Mouse (Mus musculus) spleen, embryonic (tissue): ENCODE data around the gene Mst1.

ENCODE experiments used
- CTCF ChIA-PET: fragments of 350-600 bp; sonication (Branson Sonifier 250); formaldehyde crosslinking; loops from one replicate; lab custom pipeline; 2022; lab: Charles Lee

Mst1 gene

GRCm38 (mm10) chr9:108095518-108095917, 15.3 kb downstream of the Mst1 start:
- CTCF ChIA-PET: interaction anchor here (0.6 to 0.9 kb wide), 4 partner anchors 17 to 231 kb away, joined by 3 to 8 read pairs (median 3); no protein-coding TSS in a partner anchor

- CTCF ChIA-PET: interaction anchor here (0.6 kb wide), 2 partner anchors 18 to 81 kb away, joined by 3 read pairs; no protein-coding TSS in a partner anchor
Measured at GRCm38 (mm10) chr9:108095949-108096712, 15.9 kb downstream of the Mst1 start.

DNA sequence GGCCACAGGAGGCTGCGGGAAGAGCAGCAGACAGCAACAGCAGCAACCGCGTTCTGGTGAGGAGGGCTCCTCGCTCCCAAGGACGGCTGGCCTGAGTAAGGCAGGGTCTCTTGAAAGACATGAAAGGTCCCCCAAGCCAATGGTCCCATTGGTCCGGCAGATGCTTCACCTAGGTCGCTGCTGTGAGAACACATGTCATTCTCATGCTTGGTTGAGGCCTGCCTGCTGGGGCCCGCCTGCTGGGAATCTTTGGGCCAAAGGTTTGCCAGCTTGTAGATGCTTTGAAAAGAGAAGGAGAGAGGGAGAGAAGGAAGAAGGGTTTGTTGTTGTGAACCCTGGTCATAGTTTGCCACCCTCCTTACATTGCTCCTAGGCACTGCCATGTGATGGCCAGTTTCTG, 19.4 kb downstream of the Mst1 start:
- CTCF ChIA-PET: no interaction called here

- CTCF ChIA-PET: no interaction called here
Measured at GRCm38 (mm10) chr9:108104766-108105548, 24.7 kb downstream of the Mst1 start.

- CTCF ChIA-PET: no interaction called here
Measured at GRCm38 (mm10) chr9:108105549-108105863, 25.3 kb downstream of the Mst1 start.

- CTCF ChIA-PET: no interaction called here
Measured at GRCm38 (mm10) chr9:108106090-108106489, 25.9 kb downstream of the Mst1 start.

DNA sequence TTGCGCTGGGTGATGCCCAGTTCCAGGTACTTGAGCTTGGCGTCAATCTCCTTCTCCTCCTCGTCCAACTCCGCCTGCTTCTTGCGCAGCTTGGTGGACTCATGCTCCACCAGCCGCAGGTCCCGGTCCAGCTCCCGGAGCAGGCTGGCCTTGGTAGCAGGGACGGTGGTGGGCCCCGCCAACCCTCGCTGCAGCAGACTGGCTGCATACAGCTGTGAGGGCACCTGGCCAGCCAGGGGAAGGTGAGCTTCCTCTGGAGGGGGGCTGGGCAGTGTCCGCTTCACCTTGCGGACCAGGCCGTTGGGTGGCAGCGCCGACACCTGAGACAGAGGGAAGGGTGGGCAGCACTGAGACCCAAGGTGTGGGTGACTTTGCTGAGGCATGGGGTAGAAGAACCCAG, 27.6 kb downstream of the Mst1 start:
- CTCF ChIA-PET: no interaction called here

GRCm38 (mm10) chr9:108110160-108110559, 29.9 kb downstream of the Mst1 start:
- CTCF ChIA-PET: no interaction called here

DNA sequence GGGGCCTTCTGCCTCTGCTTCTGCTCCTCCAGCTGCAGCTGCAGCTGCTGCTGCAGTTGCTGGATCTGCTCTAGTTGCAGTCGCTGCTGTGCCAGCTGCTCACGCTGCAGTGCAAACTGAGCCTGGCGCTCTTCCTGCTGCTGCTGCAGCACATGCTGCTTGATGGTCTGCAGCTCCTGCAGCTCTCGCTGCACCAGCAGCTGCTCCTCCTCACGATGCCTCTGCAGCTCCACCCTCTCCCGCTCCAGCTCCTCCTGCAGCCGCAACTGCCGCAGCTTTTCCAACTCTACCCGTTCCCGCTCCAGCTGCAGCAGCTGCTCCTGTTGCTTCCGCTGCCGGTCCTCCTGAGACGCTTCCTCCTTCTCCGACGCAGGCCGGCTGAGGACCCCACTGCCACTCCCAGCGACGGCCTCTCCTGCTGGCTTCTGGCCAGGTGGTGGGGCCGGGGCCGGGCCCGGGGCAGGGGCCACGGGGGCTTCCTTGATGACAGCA, 30.9 kb downstream of the Mst1 start:
- CTCF ChIA-PET: no interaction called here

DNA sequence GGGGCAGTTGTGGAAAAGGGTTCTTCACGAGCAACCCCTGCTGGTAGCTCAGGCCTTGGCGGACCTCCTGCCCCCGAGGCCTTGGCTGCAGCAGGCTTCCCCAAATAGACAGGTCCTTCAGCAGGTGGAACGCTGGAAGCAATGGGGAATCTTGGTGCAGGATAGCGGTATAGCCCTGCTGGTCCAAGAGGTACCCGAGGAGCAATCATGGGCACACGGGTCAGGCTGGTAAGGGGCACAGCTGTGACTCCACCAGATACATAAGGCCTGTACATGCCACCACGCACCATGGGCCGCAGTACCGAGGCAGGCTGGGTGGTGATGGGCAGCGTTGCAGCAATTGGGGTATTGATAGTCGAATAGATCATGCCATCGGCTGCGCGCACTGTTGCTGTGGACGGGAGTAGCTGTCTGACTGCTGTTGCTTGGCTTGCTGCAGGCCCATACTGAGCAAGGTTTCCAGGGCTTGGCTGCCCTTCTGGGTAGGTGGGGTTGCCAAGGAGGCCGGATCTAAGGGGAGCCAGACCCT, 31.4 kb downstream of the Mst1 start:
- CTCF ChIA-PET: no interaction called here

DNA sequence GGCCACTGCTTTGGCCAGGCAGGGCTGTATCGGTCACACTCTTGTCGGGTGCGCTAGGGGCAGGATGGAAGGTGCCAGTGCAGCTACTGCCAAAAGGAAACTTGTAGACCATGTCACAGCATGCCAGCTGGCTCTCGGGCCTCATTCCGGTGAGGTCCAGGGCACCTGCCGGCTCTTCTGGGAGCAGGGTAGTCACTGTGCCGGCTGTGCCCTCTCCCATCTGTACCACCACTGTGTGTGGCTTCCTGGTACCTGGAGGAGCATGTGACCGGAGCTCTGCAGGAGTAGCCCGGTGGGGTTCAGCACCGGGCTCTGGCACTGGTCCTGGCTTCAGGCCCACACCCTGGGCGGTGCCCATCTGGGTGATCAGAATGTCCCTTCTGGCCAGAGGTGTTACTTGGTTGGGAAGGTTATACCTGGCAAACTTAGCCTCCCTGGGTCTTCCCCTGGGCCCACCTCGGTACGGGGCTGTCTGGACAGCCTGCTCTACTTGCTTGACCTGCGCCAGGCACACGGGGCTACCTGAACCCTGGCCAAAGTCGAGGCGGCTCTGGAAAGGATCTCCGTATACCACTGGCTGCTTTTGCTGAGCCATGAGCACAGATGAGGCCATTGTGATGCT, 32.6 kb downstream of the Mst1 start:
- CTCF ChIA-PET: no interaction called here

- CTCF ChIA-PET: no interaction called here
Measured at GRCm38 (mm10) chr9:108115290-108116077, 35.2 kb downstream of the Mst1 start.

DNA sequence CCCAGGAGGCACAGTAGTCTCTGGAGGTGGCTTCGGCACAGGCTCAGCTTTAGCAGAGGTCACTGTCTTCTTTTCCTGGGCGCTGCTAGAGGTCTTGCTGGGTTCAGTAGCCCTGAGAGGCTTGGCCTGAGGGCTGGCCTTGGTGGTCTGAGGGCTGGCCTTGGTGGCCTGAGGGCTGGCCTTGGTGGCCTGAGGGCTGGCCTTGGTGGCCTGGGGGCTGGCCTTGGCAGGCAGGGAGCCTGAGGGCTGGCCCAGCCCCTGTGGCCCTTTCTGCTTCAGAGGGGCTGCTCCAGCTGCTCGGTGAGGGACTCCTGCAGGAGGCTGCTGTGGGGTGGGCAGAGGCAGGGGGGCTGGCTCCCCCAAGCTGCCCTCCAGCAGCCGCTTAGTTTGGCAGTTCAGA, 36.9 kb downstream of the Mst1 start:
- CTCF ChIA-PET: no interaction called here

DNA sequence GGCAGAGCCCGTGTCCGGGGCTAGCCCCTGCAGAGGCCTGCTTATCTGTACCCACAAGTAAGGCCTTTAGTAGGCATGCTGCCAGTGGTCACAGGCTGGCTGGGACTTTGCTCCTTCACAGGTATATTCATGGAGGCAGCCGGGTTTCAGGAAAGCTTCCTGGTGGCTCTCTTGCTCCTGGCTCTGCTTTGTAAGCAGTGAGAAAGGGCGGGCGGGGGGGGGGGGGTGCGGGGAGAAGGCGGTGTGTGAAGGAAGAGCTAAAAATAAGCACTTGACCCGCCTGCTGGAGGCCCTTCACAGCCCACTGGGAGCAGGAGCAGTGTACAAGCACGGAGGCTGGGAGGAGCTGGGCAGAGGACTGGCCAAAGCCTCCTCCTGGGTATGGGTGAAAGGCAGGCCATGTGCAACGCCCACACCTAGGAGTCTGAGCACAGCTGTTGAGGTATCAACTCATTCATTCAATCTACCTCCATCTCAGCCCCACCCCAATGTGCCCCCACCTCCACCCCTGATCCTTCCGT, 39.7 kb downstream of the Mst1 start:
- CTCF ChIA-PET: no interaction called here

GRCm38 (mm10) chr9:108120671-108121070, 40.4 kb downstream of the Mst1 start:
- CTCF ChIA-PET: no interaction called here

DNA sequence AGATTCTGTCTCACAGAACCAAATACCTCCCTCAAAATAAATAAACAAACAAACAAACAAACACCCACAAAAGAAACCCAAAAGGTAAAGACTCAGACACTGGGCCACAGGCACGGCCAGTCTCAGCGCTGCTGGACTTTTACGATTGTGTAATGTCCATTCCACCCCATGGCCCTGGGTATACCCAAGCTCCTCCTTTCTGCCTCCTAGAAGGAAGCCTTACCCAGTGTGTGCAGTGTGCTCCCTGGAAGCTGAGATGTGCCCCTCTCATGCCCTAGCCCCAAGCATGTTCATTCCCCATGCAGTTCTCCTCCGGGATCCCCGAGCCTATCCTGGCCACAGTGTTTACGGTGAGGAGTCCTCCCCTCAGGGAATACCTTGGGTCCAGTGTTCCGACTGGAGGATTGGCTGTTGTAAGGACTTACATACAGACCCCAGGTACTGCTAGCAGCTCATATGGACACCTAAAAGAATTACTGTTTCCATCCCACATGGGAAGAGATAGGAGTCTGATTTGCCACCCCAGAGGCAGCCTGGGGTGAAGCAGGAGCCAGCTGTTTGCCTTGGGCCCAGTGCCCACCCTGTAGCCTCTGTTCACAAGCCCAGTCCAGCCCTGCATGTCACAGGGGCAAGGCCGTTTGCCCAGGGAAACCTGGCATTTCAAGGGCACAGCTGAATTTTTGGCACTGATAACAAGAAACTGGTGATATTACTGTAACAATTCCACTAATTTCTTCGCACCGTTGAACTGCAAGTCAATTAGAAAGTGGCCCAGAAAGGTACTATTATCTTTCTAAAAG, 41.1 kb downstream of the Mst1 start:
- CTCF ChIA-PET: no interaction called here

- CTCF ChIA-PET: interaction anchor here (0.7 kb wide), 1 partner anchor 45 kb away, joined by 14 read pairs; no protein-coding TSS in a partner anchor
Measured at GRCm38 (mm10) chr9:108123916-108124315, 43.7 kb downstream of the Mst1 start.

GRCm38 (mm10) chr9:108125731-108126130, 45.5 kb downstream of the Mst1 start:
- CTCF ChIA-PET: no interaction called here

DNA sequence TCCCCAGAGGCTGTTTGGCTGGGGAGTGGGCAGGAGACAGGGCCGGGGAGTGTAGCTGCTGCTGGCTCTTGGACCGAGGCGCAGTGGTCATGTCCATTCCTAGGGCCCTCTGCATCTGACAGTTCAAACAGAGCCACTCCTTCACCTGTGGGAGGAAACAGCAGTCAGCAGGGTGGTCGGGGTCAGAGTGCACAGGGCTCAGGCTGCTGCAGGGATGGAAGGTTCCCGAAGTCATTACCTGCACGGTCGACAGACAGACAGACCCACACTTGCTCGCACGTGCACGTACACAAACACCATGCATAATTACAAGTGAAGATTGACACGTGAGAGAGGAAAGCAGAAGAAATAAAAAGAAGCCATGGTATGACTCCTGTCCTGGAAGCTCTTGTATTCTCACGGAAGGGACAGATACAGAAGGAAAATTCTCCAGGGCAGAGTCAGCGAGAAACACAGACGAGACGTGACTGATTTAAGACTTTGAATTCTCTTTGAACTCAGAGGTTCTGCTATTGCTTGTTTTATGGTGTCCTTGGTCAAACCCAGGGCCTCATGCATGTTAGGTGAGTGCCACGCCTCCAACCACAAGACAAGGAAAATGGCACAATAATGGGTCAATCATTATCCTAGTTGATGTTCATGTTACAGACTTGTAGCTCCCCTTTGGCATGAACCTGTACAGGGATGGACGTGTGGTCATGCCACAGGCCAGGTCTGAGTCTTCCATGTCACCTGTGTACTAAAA, 46.4 kb downstream of the Mst1 start:
- CTCF ChIA-PET: no interaction called here
